Comparison of ENCODE assay signal across 18 mouse cellular contexts in the genomic region with DNA sequence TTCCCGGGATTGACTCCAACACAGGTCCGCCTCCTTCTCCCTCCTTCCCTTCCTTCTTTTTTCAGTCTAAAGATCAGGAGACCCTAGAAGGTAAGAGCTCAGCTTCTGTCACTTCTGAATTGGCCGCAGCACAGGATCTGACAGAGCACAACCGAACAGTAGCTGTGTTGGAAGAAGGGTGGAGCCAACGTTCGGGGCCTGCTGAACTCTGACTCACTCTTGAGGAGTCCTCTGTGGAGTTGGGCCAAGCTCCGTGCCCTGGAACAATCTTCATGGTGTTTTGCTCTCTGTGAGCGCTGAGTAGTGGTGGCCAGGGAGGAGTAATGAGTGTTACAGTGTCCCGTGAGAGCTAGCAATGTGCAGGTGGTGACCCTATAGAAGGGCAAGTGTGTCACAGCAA. TPM values are rescaled to one million over a fixed set of nuclear protein-coding genes. Genes with fewer than 3 reads are reported as not detected.
DNase-seq lines count a peak whose midpoint lies in the region; ATAC-seq and TF ChIP-seq lines count a peak whose summit lies in the region.
"Had no signal": no experiment of that assay in that cellular context is flagged by ENCODE, and none has a peak within 500 bp of the region (broad histone marks: within the 10 kb centered on the region; RNA-seq: fewer than 3 reads in every experiment).

No protein-coding gene starts in this region.

- H3K4me1 ChIP-seq in lung, postnatal 0 days (ENCODE audit: insufficient read depth, low read depth, low read length), result no peaks in the 10 kb centered on the region
- 0 out of 2 replicates have a peak, but pooled peaks cover 3% of the 10 kb centered on the region for H3K4me1 ChIP-seq in midbrain, embryonic 11.5 days (ENCODE audit: control insufficient read depth, insufficient read depth, low read length)
- peaks cover 13% of the 10 kb centered on the region; the same call in 1 of the 2 replicates for H3K4me1 ChIP-seq in hindbrain, embryonic 13.5 days (replicated peaks)

- ATAC-seq in lung, postnatal 0 days, result peak; percentile 57
- ATAC-seq in midbrain, embryonic 11.5 days (ENCODE audit: low FRiP score), result no peak
- ATAC-seq in hindbrain, embryonic 13.5 days (ENCODE audit: low FRiP score), result no peak
- ATAC-seq: CD4-positive, CD25-positive, alpha-beta regulatory T cell, adult 4 months; forebrain, embryonic 16.5 days; hindbrain, embryonic 16.5 days had no signal

- no peak for TF ChIP-seq CTCF in lung, postnatal 0 days (IDR thresholded peaks at IDR 0.05)

- no peak overlapping the region for H3K9ac ChIP-seq in lung, postnatal 0 days (replicated peaks; ENCODE audit: low read depth)
- H3K9ac ChIP-seq in midbrain, embryonic 11.5 days (ENCODE audit: low read length), result no peak overlapping the region
- H3K9ac ChIP-seq in hindbrain, embryonic 13.5 days, result no peak overlapping the region
- H3K9ac ChIP-seq: heart, embryonic 15.5 days; limb, embryonic 15.5 days; neural tube, embryonic 13.5 days had no signal

- WGBS in lung, postnatal 0 days, result 32% methylated on average over 9 of the region's 9 CpGs
- 75% methylated on average over 9 of the region's 9 CpGs for WGBS in midbrain, embryonic 11.5 days
- 70% methylated on average over 9 of the region's 9 CpGs for WGBS in hindbrain, embryonic 13.5 days

- H3K27ac ChIP-seq in lung, postnatal 0 days (ENCODE audit: low read length), result no peak overlapping the region
- H3K27ac ChIP-seq in midbrain, embryonic 11.5 days (ENCODE audit: low read depth, low read length), result no peak overlapping the region
- H3K27ac ChIP-seq in hindbrain, embryonic 13.5 days, result no peak overlapping the region
- H3K27ac ChIP-seq: heart, embryonic 15.5 days; limb, embryonic 15.5 days; neural tube, embryonic 13.5 days had no signal

- no peaks in the 10 kb centered on the region for H3K9me3 ChIP-seq in lung, postnatal 0 days (ENCODE audit: low read length)
- no peaks in the 10 kb centered on the region for H3K9me3 ChIP-seq in midbrain, embryonic 11.5 days (ENCODE audit: control insufficient read depth, low read length)
- H3K9me3 ChIP-seq in hindbrain, embryonic 13.5 days, result no peaks in the 10 kb centered on the region
- H3K9me3 ChIP-seq: heart, embryonic 15.5 days; limb, embryonic 15.5 days; neural tube, embryonic 13.5 days had no signal

- no peak overlapping the region for H3K4me3 ChIP-seq in lung, postnatal 0 days (ENCODE audit: low read depth, low read length)
- no peak overlapping the region for H3K4me3 ChIP-seq in midbrain, embryonic 11.5 days (ENCODE audit: low read depth, low read length)
- H3K4me3 ChIP-seq in hindbrain, embryonic 13.5 days, result no peak overlapping the region
- H3K4me3 ChIP-seq: heart, embryonic 15.5 days; limb, embryonic 15.5 days; neural tube, embryonic 13.5 days had no signal

- TF ChIP-seq EP300 in lung, postnatal 0 days (IDR thresholded peaks at IDR 0.05), result no peak

- DNase-seq in lung, postnatal 0 days (ENCODE audit: low spot score), result peak; percentile 49
- no peak for DNase-seq in lung, postnatal 10 days
- DNase-seq in 416B (ENCODE audit: low read depth), result peak; percentile 63
- DNase-seq in adrenal gland, adult 18-20 months (ENCODE audit: low spot score in 2 of 2), result peak; percentile 40 to 46
- DNase-seq in gastrocnemius, postnatal 10 days, result peak; percentile 43
- no peak for DNase-seq in midbrain, embryonic 11.5 days (ENCODE audit: low spot score, missing footprints)
- no peak for DNase-seq in yolk sac, embryonic 10.5 days (ENCODE audit: low spot score)
- DNase-seq: cerebellum, adult 11-12 months; embryo, embryonic 11 days; lung, adult 18-20 months; thymus, adult 2 months had no signal

- 0 out of 2 replicates have a peak, but pooled peaks cover 5% of the 10 kb centered on the region for H3K27me3 ChIP-seq in lung, postnatal 0 days (replicated peaks; ENCODE audit: insufficient read depth, low read length)
- H3K27me3 ChIP-seq in midbrain, embryonic 11.5 days (ENCODE audit: control insufficient read depth, insufficient read depth, low read length), result peaks cover 11% of the 10 kb centered on the region
- peaks cover 39% of the 10 kb centered on the region for H3K27me3 ChIP-seq in hindbrain, embryonic 13.5 days

- H3K4me2 ChIP-seq in lung, postnatal 0 days (replicated peaks; ENCODE audit: low read depth, low read length), result no peak overlapping the region
- no peak overlapping the region for H3K4me2 ChIP-seq in midbrain, embryonic 11.5 days
- H3K4me2 ChIP-seq in hindbrain, embryonic 13.5 days, result no peak overlapping the region
- H3K4me2 ChIP-seq: heart, embryonic 15.5 days; limb, embryonic 15.5 days; neural tube, embryonic 13.5 days had no signal

- no peaks in the 10 kb centered on the region for H3K36me3 ChIP-seq in lung, postnatal 0 days (ENCODE audit: insufficient read depth, low read length)
- H3K36me3 ChIP-seq in midbrain, embryonic 11.5 days (ENCODE audit: control insufficient read depth, insufficient read depth, low read length), result no peaks in the 10 kb centered on the region
- no peaks in the 10 kb centered on the region for H3K36me3 ChIP-seq in hindbrain, embryonic 13.5 days
- H3K36me3 ChIP-seq: heart, embryonic 15.5 days; limb, embryonic 15.5 days; neural tube, embryonic 13.5 days had no signal

RNA-seq across cellular contexts. Expression of gene Phb, which starts 15.8 kb away (rescaled TPM):
- 94.7 and 95.1 TPM in 2 replicates for polyA plus RNA-seq in lung, postnatal 0 days (2015; fragmentation: Nextera tagmentation; extraction: Ambion mirVana)
- total RNA-seq in adrenal gland, adult 18-20 months (2021), result 100 to 1,000 TPM; 319 to 350 TPM
- 100 to 1,000 TPM; 139 to 155 TPM for total RNA-seq in gastrocnemius, postnatal 10 days (2021)
- polyA plus RNA-seq in midbrain, embryonic 11.5 days (2014; fragmentation: Nextera tagmentation; extraction: Ambion mirVana), result 195 TPM in 2 replicates
- polyA plus RNA-seq in hindbrain, embryonic 13.5 days (2015; fragmentation: Nextera tagmentation; extraction: Ambion mirVana), result 175 and 186 TPM in 2 replicates

Comparison
In these comparisons a context has a peak if more than half of its experiments do, and no peak if none do; other contexts are left out.
1. DNase-seq: peak in lung, postnatal 0 days (single experiment), 416B (single experiment), adrenal gland, adult 18-20 months (2 of 2) and gastrocnemius, postnatal 10 days (single experiment); none in lung, postnatal 10 days (single experiment), midbrain, embryonic 11.5 days (single experiment) and yolk sac, embryonic 10.5 days (single experiment).